In genomic region chr2:60452376-60452775, GRCm38 (mm10) we compare ENCODE assay signal across 27 mouse cellular contexts.
"Had no signal": no experiment of that assay in that cellular context is flagged by ENCODE, and none has a peak within 500 bp of the region (broad histone marks: within the 10 kb centered on the region; RNA-seq: fewer than 3 reads in every experiment).

No protein-coding gene starts in this region.

- H3K4me2 ChIP-seq: heart, embryonic 11.5 days; heart, embryonic 13.5 days; heart, embryonic 15.5 days; hindbrain, embryonic 12.5 days; hindbrain, embryonic 14.5 days; intestine, embryonic 15.5 days; limb, embryonic 12.5 days; liver, embryonic 11.5 days; liver, embryonic 13.5 days; liver, embryonic 15.5 days had no signal

- ATAC-seq: hindbrain, embryonic 16.5 days; inflammation-experienced regulatory T-cells, adult 6 months; intestine, embryonic 15.5 days; intestine, postnatal 0 days had no signal

- H3K27me3 ChIP-seq: heart, embryonic 13.5 days; heart, embryonic 15.5 days; hindbrain, embryonic 12.5 days; intestine, embryonic 15.5 days; limb, embryonic 12.5 days; liver, embryonic 13.5 days; liver, embryonic 15.5 days had no signal

- H3K27ac ChIP-seq: gastrocnemius, adult 2 months; heart, adult 2 months; heart, embryonic 13.5 days; heart, embryonic 15.5 days; hindbrain, embryonic 10.5 days; hindbrain, embryonic 12.5 days; hindbrain, embryonic 14.5 days; intestine, embryonic 15.5 days; layer of hippocampus, adult 2 months; limb, embryonic 10.5 days; limb, embryonic 12.5 days; liver, embryonic 13.5 days; liver, embryonic 15.5 days had no signal

- H3K36me3 ChIP-seq: heart, embryonic 13.5 days; heart, embryonic 15.5 days; hindbrain, embryonic 10.5 days; hindbrain, embryonic 12.5 days; intestine, embryonic 15.5 days; limb, embryonic 10.5 days; limb, embryonic 12.5 days; liver, embryonic 13.5 days; liver, embryonic 15.5 days had no signal

- H3K9ac ChIP-seq: heart, embryonic 13.5 days; heart, embryonic 15.5 days; hindbrain, embryonic 12.5 days; hindbrain, embryonic 14.5 days; intestine, embryonic 15.5 days; limb, embryonic 12.5 days; liver, embryonic 13.5 days; liver, embryonic 15.5 days had no signal

- DNase-seq: gastrocnemius, adult 2 months; gastrocnemius, postnatal 10 days; gastrocnemius, postnatal 25 days; heart, adult 2 months; heart, postnatal 4 days; kidney, adult 18-20 months; kidney, adult 8-10 months; kidney, postnatal 10 days; kidney, postnatal 25 days; kidney, postnatal 4 days; liver; liver, embryonic 13.5 days had no signal

- H3K4me1 ChIP-seq: heart, embryonic 13.5 days; heart, embryonic 15.5 days; hindbrain, embryonic 12.5 days; intestine, embryonic 15.5 days; limb, embryonic 10.5 days; limb, embryonic 12.5 days; liver, embryonic 13.5 days; liver, embryonic 15.5 days had no signal

- H3K9me3 ChIP-seq: heart, embryonic 13.5 days; heart, embryonic 15.5 days; hindbrain, embryonic 10.5 days; hindbrain, embryonic 12.5 days; intestine, embryonic 15.5 days; limb, embryonic 10.5 days; limb, embryonic 12.5 days; liver, embryonic 13.5 days; liver, embryonic 15.5 days had no signal

- H3K4me3 ChIP-seq: gastrocnemius, adult 2 months; heart, adult 2 months; heart, embryonic 13.5 days; heart, embryonic 15.5 days; hindbrain, embryonic 10.5 days; hindbrain, embryonic 12.5 days; intestine, embryonic 15.5 days; layer of hippocampus, adult 2 months; limb, embryonic 10.5 days; limb, embryonic 12.5 days; liver, embryonic 13.5 days; liver, embryonic 15.5 days had no signal
